Mouse (Mus musculus) 3T3-L1 (cell line): ENCODE data around the gene Gm13757.
"Not testable (repeated sequence)": the region's sequence is repeated elsewhere in the genome, so short reads cannot be mapped to it uniquely, and the experiment has no call there.

Experiments
- DNase-seq: peaks from one replicate; pipeline ENCODE4 v3.0.0-alpha.2; 2015; ENCODE audit warnings: low read depth, low spot score

The Gm13757 gene

GRCm38 (mm10) chr2:88449031-88449430, at the start of gene Gm13757:
Gene Gm13757, minus strand, starts transcription at chr2:88449131.
- no peak for DNase-seq

- no peak for DNase-seq
Measured at GRCm38 (mm10) chr2:88493020-88493419, 44.1 kb upstream of the Gm13757 start, which contains the start of gene Olfr1185-ps1. Gene Olfr1185-ps1, plus strand, starts transcription at chr2:88493320.

- DNase-seq: no peak
Measured at GRCm38 (mm10) chr2:88483298-88483697, 34.4 kb upstream of the Gm13757 start, which contains the start of gene Olfr1184. Gene Olfr1184, plus strand, starts transcription at chr2:88483598.

GRCm38 (mm10) chr2:88454567-88454966, 5.6 kb upstream of the Gm13757 start, which contains the start of gene Olfr1183:
Gene Olfr1183, plus strand, starts transcription at chr2:88454867.
- DNase-seq: not testable (repeated sequence)

- DNase-seq: no peak
Measured at GRCm38 (mm10) chr2:88426071-88426470, 22.9 kb downstream of the Gm13757 start, which contains the start of gene Olfr1181. Gene Olfr1181, minus strand, starts transcription at chr2:88426171.

- DNase-seq: no peak
Measured at GRCm38 (mm10) chr2:88419051-88419450, 29.9 kb downstream of the Gm13757 start, which contains the start of gene Olfr1180. Gene Olfr1180, minus strand, starts transcription at chr2:88419151.

GRCm38 (mm10) chr2:88406353-88406752, 42.6 kb downstream of the Gm13757 start, which contains the start of gene Olfr1179:
Gene Olfr1179, minus strand, starts transcription at chr2:88406453.
- DNase-seq: no peak
